Mouse (Mus musculus) NIH3T3 (cell line): ENCODE results near the gene Ncor2.

Source experiments
- DNase-seq: peaks from one replicate; pipeline ENCODE4 v3.0.0-alpha.2; 2012; ENCODE audit warnings: low read depth

Ncor2 gene

GRCm38 (mm10) chr5:125017332-125017731 lies 161.7 kb downstream of the Ncor2 start:
- peak; percentile 36 for DNase-seq

DNA sequence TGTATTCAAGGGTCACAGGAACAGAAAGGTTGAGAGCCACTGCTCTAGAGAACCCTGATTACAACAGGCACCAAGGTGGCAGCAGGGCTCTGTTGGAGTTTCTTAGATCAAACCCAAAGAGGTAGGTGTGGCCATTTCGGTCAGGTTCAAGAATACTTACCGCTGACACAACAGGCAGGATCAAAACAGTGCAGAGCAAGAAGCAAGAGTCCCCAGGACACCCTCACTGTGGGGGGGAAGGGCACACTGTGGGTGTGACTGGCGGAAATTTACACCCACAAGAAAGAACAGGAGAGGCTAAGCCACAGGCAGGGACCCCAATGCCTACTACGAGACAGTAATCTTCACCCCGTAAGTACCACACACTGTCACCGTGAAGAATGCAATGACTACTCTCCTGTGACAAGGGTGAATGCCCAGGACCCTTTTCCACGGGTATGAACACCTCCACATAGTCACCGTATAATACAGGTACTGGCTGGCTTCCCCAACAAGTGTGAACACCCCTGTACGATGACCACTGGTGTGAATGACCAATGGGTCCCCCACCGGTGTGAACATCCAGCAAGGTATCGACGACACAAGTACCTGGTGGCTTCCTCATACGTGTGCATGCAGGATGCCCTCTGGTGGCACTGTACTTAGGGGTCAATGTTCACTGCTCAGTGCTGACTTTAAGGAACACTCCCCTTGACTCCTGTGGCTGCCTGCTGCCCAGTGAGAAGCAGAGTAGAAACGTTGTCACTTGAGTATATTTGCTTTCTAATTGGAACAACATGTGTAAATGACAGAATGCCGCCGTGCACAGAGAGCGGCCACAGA lies 162.4 kb downstream of the Ncor2 start:
- no peak for DNase-seq

DNA sequence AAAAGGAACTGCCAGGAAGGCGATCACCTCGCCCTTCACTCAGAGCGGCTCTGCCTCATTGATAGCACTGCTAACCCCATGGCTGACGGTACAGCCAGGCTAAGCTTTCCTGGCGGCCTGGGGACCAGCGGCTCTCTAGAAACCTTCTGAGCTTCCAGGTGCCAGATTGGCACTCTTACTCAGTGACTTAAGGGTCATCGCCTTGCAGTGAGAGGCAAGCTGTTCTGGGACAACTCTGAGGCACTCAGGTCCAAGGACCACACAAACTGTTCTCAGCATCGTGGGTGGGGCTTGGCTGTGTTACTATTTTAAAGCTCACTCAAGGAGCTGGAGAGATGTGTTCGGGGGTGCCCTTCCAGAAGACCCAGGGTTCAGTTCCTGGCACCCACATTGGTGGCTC lies 163.4 kb downstream of the Ncor2 start:
- DNase-seq, result no peak

DNA sequence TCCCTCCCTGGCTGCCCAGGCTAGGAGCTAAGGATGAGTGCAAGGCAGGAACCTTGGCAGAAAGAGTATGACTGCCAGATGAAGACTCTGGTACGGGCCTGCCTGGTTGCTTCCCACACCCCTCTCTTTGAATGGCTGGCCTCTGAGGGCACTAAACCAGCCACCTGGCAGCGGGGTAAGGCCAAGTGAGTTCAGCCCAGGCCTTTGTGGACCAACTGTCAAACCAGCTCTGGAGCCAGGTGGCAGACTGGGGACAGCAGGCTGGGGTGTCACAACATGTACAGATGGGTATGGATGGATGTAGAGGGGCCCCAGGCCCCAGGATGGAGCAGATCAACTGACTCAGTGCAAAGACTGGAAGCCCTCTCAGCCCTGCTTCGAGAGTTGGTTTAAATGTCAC lies 164.0 kb downstream of the Ncor2 start:
- no peak for DNase-seq

DNA sequence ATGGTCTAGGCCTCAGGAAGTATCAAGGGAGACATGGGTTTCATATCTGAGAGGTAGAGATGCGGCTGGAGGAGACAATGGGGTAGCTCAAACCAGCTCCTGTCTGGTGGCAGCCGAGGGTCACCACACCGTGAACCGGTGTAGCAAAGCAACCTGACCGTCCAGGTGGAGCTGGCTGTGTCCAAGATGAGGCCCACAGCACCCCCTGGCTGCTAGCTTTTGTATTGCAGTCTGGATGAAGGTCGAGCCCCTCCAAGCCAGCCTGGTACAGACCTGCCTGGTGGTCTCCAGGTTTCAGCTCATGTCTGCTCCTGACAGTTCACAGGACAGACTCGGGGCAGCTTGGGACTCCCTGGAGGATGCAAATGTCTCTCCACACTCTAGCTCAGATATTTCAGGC lies 164.5 kb downstream of the Ncor2 start:
- DNase-seq, result peak; percentile 55

DNA sequence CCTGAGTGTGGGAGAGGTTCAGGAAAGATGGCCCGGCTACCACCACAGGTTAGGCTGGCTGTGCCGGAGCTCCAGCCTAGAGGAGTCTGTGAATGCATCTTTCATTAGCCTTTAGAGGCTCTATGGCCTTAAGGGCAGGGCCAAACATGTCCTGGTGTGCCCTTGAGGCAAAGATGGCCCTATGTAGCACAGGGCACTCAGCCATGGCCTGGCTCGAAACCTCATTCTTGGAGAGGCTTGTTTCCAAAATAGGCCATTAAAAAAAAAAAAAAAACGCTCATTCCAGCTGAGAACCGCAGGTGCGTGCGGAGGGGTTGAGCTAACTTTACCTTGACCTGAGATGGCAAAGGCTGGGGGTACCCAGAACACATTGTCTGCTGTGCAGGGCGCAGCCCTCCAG lies 167.4 kb downstream of the Ncor2 start:
- DNase-seq, result no peak

- no peak for DNase-seq
These were observed 167.9 kb downstream of the Ncor2 start for GRCm38 (mm10) chr5:125011166-125011565.

- no peak for DNase-seq
These were observed 172.1 kb downstream of the Ncor2 start for GRCm38 (mm10) chr5:125006896-125007295.

- DNase-seq, result peak; percentile 60
These were observed 173.0 kb downstream of the Ncor2 start for GRCm38 (mm10) chr5:125005871-125006652.

GRCm38 (mm10) chr5:125003873-125004255 lies 175.2 kb downstream of the Ncor2 start:
- no peak for DNase-seq

GRCm38 (mm10) chr5:125002969-125003872 lies 175.8 kb downstream of the Ncor2 start, which contains the start of gene Rflna:
TSS of gene Rflna (plus strand) at chr5:125003221.
- DNase-seq, result no peak

GRCm38 (mm10) chr5:125000756-125001250 lies 178.2 kb downstream of the Ncor2 start:
- DNase-seq, result no peak

DNA sequence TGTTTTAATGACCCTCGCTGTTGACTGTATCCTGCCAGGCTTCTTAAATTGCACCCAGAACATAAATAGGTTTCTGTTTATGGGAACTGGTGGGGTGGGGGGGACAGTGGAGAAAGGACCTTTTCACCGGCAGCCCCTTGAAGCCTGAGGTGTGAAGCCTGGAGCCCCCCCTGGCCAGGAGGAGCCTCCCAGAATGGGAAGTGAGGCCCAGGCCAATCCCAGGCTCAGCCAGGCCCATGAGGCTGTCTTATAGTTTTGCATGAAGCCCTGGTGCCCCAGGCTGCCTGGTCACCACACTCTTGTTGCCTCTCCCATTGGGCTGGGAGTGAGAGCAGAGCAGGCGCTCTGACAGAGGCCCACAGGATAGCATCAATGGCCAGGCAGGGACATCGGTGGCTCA lies 181.1 kb downstream of the Ncor2 start:
- no peak for DNase-seq

GRCm38 (mm10) chr5:124996816-124997215 lies 182.2 kb downstream of the Ncor2 start:
- DNase-seq, result no peak

DNA sequence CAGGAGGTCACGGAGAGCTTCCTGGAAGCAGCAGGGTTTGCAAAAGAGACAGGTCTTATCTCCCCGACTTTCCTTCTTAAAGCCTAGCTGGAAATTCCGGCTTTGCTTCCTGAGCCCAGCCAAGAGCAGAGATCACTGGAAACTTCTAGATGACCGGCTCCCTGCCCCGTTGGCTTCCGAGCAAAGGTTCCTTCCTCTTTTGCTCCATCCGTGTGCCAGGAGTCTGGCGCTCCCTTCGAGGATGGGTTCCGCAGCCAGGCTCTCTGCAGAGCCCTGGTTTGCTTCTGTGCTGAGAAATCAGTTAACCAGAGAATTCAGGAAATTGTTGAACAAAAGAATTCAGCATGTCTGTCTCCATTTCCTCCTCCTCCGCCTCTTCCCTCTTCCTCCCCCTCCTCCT lies 186.1 kb downstream of the Ncor2 start:
- no peak for DNase-seq

GRCm38 (mm10) chr5:124992323-124992722 lies 186.7 kb downstream of the Ncor2 start:
- no peak for DNase-seq

GRCm38 (mm10) chr5:124989724-124990123 lies 189.3 kb downstream of the Ncor2 start:
- no peak for DNase-seq

- DNase-seq, result no peak
These were observed 192.4 kb downstream of the Ncor2 start for GRCm38 (mm10) chr5:124986656-124987055.

DNA sequence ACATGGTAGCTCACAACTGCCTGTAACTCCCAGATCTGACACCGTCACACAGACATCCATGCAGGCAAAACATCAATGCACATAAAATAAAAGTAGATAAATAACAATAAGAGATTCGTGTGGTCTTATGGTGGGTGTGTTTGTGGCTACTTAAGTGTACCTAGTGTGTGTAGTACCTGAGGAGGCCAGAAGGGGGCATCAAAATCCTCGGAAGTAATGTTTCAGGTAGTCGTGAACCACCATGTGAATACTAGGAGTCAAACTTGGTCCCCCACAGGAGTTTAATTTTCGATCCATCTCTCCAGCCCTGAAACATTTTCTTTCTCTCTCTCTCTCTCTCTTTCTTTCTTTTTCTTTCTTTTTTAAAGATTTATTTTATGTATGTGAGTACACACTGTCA lies 192.8 kb downstream of the Ncor2 start:
- peak; percentile 20 for DNase-seq

- DNase-seq, result peak; percentile 28
These were observed 209.2 kb downstream of the Ncor2 start for GRCm38 (mm10) chr5:124969790-124970189.
